Mouse (Mus musculus) embryonic facial prominence, embryonic 10.5 days (tissue): ENCODE data around the gene Spem1. TPM values are rescaled to one million over a fixed set of nuclear protein-coding genes. Genes with fewer than 3 reads are reported as not detected.

ENCODE experiments used
- DNase-seq: peaks from one replicate; pipeline ENCODE4 v3.0.0-alpha.2; 2017; ENCODE audit warnings: low spot score
- H3K27ac ChIP-seq: fragments of 300-500 bp; sonication (generic); replicated peaks from 2 replicates; pipeline ENCODE4 v1.5.1; 2016; ENCODE audit warnings: mild to moderate bottlenecking
- H3K27me3 ChIP-seq: fragments of 300-500 bp; sonication (generic); replicated peaks from 2 replicates; pipeline ENCODE4 v1.6.1; 2016; ENCODE audit warnings: low read depth, mild to moderate bottlenecking; ENCODE audit not compliant: poor library complexity, severe bottlenecking
- H3K36me3 ChIP-seq: fragments of 300-500 bp; sonication (generic); replicated peaks from 2 replicates; pipeline ENCODE4 v1.6.1; 2016; ENCODE audit warnings: mild to moderate bottlenecking, moderate library complexity
- H3K4me1 ChIP-seq: fragments of 300-500 bp; sonication (generic); 2 replicates; pipeline ENCODE4 v1.6.1; 2016
- H3K4me3 ChIP-seq: fragments of 300-500 bp; sonication (generic); 2 replicates; pipeline ENCODE4 v1.5.1; 2016; ENCODE audit warnings: mild to moderate bottlenecking, moderate library complexity
- H3K9me3 ChIP-seq: fragments of 300-500 bp; sonication (generic); 2 replicates; pipeline ENCODE4 v1.6.1; 2016; ENCODE audit warnings: mild to moderate bottlenecking
- WGBS: fragments of 180-500 bp; shearing (Covaris S2); methylation state at CpG from one replicate; pipeline ENCODE4 v1.1.7; 2016; 5-methylcytosine and 5-hydroxymethylcytosine counted together
- polyA plus RNA-seq: library from polyadenylated mRNA; unstranded; fragments of >200 nt; fragmentation: Nextera tagmentation; extraction: Ambion mirVana; gene quantifications from 2 replicates; pipeline ENCODE4 v1.2.1, GENCODE M21; 2016

Gene Spem1
- polyA plus RNA-seq, 1 experiment from 2014 or later: 0.14 TPM

DNA sequence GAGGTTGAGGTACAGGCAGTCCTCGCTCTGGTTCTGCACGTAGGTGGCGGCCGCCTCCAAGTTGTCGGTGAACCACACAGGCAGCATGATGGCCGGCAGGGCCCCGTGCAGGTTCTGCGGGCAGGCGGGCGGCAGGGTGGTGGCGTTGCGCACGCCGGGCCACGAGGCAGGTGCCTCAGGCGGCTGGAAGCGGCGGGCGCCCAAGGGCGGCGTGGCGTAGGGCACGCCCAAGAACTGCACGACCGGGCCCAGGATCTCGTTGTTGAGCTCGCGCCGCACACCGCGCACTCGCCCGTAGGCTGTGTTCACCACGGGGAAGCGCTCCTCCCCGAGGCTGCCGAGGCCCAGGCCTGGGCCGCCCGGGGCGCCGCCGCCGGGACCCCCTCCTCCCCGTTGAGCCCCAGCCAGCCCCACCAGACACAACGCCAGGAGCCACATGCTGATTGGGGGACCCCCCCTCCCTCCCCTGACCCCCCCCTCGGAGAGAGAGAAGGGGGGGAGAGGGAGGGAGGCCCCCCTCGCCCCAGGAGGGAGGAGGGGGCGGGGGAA lies 12.1 kb upstream of the Spem1 start:
- WGBS: 8% methylated on average over 48 of the region's 48 CpGs
- H3K27me3 ChIP-seq: peaks cover 49% of the 10 kb centered on the region
- peak; percentile 66 for DNase-seq
- H3K4me3 ChIP-seq: peak overlapping the region; percentile 88
- peaks cover 42% of the 10 kb centered on the region for H3K36me3 ChIP-seq
- H3K9me3 ChIP-seq: no peaks in the 10 kb centered on the region
- H3K4me1 ChIP-seq: peaks cover 64% of the 10 kb centered on the region
- H3K27ac ChIP-seq: peak overlapping the region; percentile 79

DNA sequence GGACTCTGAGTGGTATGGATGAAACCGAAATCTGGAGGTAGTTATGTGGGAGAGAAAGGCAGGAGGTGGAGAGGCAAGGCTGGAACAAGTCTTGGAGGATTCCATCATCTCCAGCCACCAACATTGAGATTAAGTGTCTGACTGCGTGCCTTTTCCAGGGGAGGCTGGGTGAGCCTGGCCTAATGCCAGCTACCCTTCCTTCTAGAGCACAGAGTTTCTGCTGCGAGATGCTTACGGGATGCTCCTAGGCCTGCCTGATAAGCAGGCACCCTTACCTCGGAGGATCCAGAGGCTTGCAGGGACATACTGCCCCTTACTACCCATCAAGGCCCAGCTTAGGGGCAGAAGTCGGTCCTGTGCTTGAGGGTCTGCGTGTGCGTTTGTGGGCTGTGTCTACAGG lies 11.6 kb upstream of the Spem1 start:
- H3K27ac ChIP-seq: peak overlapping the region; percentile 79
- no peak for DNase-seq
- WGBS: 58% methylated on average over 8 of the region's 8 CpGs
- H3K27me3 ChIP-seq: peaks cover 49% of the 10 kb centered on the region
- H3K36me3 ChIP-seq: peaks cover 47% of the 10 kb centered on the region
- H3K9me3 ChIP-seq: no peaks in the 10 kb centered on the region
- peak overlapping the region; percentile 88 for H3K4me3 ChIP-seq
- peaks cover 64% of the 10 kb centered on the region for H3K4me1 ChIP-seq

DNA sequence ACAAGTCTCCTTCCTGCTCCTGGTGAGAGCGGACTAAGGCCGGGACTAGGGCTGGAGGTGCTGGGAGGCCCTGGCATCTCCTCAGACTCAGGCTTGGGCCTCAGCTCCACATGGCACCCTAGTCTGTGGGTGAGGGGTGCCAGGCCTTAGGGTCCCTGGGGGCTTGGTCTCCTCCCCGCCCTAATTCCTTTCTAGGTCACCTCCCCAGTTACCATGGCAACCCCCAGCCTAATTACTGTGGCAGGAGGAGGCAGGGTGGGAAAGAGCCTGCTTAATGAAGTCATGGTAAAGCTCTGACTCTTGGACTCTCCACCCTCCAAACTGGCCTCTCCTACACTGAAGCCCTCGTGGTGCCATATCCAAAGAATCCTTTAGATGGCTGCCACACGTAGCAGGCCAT lies 6.9 kb upstream of the Spem1 start:
- H3K4me1 ChIP-seq: peaks cover 26% of the 10 kb centered on the region
- peaks cover 17% of the 10 kb centered on the region for H3K27me3 ChIP-seq
- H3K27ac ChIP-seq: 0 out of 2 replicates have a peak overlapping the region, but pooled peaks have one; percentile 5
- H3K4me3 ChIP-seq: no peak overlapping the region
- peaks cover 7% of the 10 kb centered on the region; the same call in 1 of the 2 replicates for H3K9me3 ChIP-seq
- DNase-seq: no peak
- 72% methylated on average over 5 of the region's 5 CpGs for WGBS
- peaks cover 92% of the 10 kb centered on the region for H3K36me3 ChIP-seq

DNA sequence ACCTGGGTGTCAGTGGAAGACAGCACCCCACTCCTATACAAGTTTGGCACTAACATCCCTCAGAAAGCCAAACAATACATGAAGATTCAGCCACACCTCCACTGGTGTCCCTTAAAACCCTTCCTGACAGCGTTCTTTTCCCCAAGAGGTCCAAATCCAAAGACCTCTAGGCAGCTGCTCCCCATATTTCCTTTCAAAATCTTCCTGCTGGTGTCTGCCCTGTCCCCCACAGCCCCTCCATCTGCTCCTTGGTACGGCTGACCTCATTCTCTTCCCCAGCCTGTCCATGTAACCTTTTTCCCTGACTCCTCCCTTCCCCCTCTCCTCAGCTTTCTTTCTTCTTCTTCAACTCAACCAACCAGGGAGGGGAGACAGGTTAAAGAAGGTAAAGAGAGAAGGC lies 1.5 kb upstream of the Spem1 start:
- Histone ChIP-seq H3K36me3 (peaks cover 46% of the 10 kb centered on the region), H3K4me3 (no peak overlapping the region), H3K9me3 (peaks cover 7% of the 10 kb centered on the region; the same call in 1 of the 2 replicates), H3K27ac (no peak overlapping the region), H3K4me1 (peaks cover 9% of the 10 kb centered on the region; the same call in 1 of the 2 replicates), H3K27me3 (no peaks in the 10 kb centered on the region)
- WGBS: 75% methylated on average over 2 of the region's 2 CpGs
- DNase-seq: no peak

DNA sequence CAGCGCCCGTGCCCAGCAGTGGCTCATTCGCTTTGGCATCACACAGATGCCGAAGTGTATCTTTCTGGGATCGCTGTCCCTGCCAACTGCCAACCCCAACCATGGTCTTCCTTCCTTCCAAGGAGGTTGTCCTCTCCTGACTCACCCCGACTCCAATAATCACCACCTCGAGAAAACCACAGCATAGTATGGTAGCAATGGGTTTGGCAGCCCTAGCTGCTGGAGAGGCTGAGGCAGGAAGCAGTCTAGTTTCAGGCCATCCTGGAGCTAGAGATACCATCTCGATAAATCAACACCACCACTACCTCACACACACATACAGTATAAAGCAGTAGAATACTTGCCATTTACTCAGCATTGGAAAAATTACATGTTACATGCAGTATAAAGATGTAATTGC lies 3.1 kb downstream of the Spem1 start:
- Histone ChIP-seq H3K4me3 (no peak overlapping the region), H3K36me3 (peaks cover under 1% of the 10 kb centered on the region), H3K27me3 (no peaks in the 10 kb centered on the region; the same call in 1 of the 2 replicates), H3K27ac (no peak overlapping the region), H3K9me3 (peaks cover 15% of the 10 kb centered on the region; the same call in 1 of the 2 replicates), H3K4me1 (peaks cover 4% of the 10 kb centered on the region; the same call in 1 of the 2 replicates)
- WGBS: 91% methylated on average over 8 of the region's 8 CpGs
- DNase-seq: no peak

DNA sequence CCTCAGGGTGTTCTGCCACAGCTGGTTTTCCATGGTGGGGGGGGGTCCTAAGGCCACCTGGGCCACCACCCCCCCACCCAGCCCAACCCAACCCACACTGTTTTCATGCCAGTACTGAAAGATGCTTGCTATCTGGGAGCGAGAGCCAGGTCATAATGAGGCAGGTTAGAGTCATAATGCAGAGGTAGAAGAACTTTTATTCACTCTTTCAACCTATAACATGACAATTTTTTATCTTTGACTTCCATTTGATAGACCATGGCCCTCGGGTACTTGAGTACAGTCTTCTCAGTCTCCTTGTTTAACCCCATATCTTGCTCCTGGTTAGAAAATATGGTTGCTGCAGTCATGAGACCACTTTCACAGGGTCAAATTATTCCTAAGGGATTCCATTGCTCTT lies 3.6 kb downstream of the Spem1 start, which contains the start of gene Spem2:
Spem2 (minus strand) TSS at position 101 of the 400 bp plus-strand sequence.
- H3K36me3 ChIP-seq: no peaks in the 10 kb centered on the region
- no peak within 1 kb of the TSS for H3K27ac ChIP-seq
- H3K27me3 ChIP-seq: no peaks in the 10 kb centered on the region; the same call in 1 of the 2 replicates
- H3K9me3 ChIP-seq: peaks cover 15% of the 10 kb centered on the region; the same call in 1 of the 2 replicates
- H3K4me1 ChIP-seq: no peaks in the 10 kb centered on the region
- DNase-seq: no peak
- H3K4me3 ChIP-seq: no peak within 1 kb of the TSS
- WGBS: 80% methylated on average over 2 of the region's 2 CpGs

DNA sequence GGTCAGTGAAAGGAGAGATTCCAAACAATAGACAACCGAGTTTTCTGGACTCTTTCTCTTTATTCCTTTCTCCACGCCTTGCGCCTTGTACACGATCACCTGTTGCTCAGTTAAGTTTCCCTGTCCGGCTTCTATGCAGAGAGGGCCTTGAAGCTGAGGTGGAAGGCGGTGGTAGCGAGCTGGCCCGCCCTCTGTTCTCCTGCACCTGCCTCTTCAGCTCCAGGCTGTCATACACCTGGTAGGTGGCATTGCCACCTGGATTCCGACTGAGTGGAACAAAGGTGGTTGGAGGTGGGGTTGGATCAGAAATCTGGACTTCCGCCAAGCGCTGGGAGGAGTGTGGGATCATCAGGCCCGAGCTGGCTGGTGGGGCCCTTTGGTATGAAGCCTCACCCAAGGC lies 5.5 kb downstream of the Spem1 start:
- Histone ChIP-seq H3K27me3 (no peaks in the 10 kb centered on the region; the same call in 1 of the 2 replicates), H3K4me3 (no peak overlapping the region), H3K36me3 (no peaks in the 10 kb centered on the region), H3K27ac (no peak overlapping the region), H3K4me1 (no peaks in the 10 kb centered on the region), H3K9me3 (peaks cover 15% of the 10 kb centered on the region; the same call in 1 of the 2 replicates)
- DNase-seq: no peak
- WGBS: 92% methylated on average over 12 of the region's 12 CpGs

DNA sequence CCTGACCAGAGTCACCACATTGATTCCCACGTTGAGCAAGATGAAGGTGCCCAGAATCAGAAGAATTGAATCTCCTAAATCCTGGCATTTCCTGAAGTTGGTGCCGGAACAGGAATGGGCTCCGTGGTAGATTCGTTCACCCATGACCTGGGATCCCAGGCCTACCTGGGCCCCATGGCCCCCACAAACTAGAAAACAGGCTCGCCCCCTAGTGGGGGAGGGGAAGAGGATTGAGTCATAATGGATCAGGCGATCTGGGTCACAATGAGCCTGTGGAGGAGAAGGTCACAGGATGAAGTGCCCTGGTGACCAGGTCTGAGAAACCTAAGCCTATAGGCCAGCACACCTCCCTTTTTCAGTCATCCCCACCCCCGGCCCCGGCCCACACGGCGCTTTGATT lies 6.8 kb downstream of the Spem1 start, which contains the start of gene Gm39566:
Gm39566 (minus strand) TSS at position 144 of the 400 bp plus-strand sequence.
- DNase-seq: no peak
- no peak within 1 kb of the TSS for H3K27ac ChIP-seq
- H3K9me3 ChIP-seq: peaks cover 15% of the 10 kb centered on the region; the same call in 1 of the 2 replicates
- H3K4me3 ChIP-seq: no peak within 1 kb of the TSS
- H3K4me1 ChIP-seq: no peaks in the 10 kb centered on the region
- no peaks in the 10 kb centered on the region; the same call in 1 of the 2 replicates for H3K27me3 ChIP-seq
- 62% methylated on average over 10 of the region's 10 CpGs for WGBS
- H3K36me3 ChIP-seq: no peaks in the 10 kb centered on the region

DNA sequence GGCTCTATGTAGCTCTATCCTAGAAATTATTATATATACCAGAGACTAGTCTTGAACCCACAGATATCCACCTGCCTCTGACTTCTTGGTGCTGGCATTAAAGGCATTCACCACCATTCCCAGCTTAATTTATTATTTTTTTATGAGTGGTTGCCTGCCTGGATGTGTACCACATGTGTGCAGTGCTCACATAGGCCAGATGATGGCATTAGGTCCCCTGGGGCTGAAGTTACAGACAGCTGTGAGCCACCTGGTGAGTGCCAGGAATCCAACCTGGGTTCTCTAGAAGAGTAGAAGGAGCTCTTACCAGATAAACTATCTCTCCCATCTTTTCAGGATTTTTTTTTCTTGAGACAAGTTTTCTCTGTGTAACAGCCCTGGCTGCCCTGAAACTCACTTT lies 11.7 kb downstream of the Spem1 start:
- no peaks in the 10 kb centered on the region for H3K4me1 ChIP-seq
- H3K27me3 ChIP-seq: peaks cover 22% of the 10 kb centered on the region
- H3K36me3 ChIP-seq: no peaks in the 10 kb centered on the region
- no peaks in the 10 kb centered on the region; the same call in 1 of the 2 replicates for H3K9me3 ChIP-seq
- H3K27ac ChIP-seq: no peak overlapping the region
- no peak for DNase-seq
- no peak overlapping the region for H3K4me3 ChIP-seq

DNA sequence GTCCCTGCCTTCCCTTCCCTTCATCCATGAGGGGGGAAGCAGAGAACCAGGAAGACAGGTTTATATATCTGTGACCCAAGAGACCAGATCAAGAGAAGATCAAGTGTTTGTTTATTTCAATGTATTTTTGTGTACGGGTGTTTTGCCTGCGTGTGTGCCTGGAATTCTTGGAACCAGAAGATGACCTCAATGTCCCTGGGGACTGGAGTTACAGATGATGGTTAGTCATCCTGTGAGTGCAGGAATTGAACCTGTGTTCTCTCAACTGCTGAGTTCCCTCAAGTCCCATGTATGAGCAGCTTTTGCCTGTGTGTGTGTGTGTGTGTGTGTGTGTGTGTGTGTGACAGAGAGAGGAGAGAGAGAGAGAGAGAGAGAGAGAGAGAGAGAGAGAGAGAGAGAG lies 14.3 kb downstream of the Spem1 start:
- H3K9me3 ChIP-seq: no peaks in the 10 kb centered on the region; the same call in 1 of the 2 replicates
- DNase-seq: no peak
- H3K27ac ChIP-seq: no peak overlapping the region
- 84% methylated on average over 2 of the region's 2 CpGs for WGBS
- peaks cover 49% of the 10 kb centered on the region for H3K27me3 ChIP-seq
- H3K4me3 ChIP-seq: no peak overlapping the region
- peaks cover 25% of the 10 kb centered on the region for H3K4me1 ChIP-seq
- no peaks in the 10 kb centered on the region for H3K36me3 ChIP-seq

DNA sequence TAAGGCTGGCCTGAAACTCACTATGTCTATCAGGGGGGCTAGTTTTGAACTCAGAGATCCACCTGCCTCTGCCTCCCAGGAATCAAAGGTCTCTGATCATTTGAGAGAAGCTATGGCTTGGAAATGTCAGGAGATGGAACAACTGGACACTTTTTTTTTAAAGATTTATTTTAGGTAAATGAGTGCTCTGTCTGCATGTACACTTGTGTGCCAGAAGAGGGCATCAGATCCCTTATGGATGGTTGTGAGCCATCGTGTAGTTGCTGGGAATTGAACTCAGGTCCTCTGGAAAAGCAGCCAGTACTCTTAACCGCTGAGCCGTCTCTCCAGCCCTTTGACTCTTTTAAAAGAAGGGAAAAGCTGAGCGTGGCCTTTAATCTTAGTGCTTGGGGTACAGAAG lies 15.6 kb downstream of the Spem1 start:
- Histone ChIP-seq H3K27ac (no peak overlapping the region), H3K36me3 (no peaks in the 10 kb centered on the region), H3K4me3 (no peak overlapping the region), H3K9me3 (no peaks in the 10 kb centered on the region; the same call in 1 of the 2 replicates), H3K27me3 (peaks cover 61% of the 10 kb centered on the region), H3K4me1 (peaks cover 38% of the 10 kb centered on the region)
- DNase-seq: no peak
- WGBS: 81% methylated on average over 4 of the region's 4 CpGs

DNA sequence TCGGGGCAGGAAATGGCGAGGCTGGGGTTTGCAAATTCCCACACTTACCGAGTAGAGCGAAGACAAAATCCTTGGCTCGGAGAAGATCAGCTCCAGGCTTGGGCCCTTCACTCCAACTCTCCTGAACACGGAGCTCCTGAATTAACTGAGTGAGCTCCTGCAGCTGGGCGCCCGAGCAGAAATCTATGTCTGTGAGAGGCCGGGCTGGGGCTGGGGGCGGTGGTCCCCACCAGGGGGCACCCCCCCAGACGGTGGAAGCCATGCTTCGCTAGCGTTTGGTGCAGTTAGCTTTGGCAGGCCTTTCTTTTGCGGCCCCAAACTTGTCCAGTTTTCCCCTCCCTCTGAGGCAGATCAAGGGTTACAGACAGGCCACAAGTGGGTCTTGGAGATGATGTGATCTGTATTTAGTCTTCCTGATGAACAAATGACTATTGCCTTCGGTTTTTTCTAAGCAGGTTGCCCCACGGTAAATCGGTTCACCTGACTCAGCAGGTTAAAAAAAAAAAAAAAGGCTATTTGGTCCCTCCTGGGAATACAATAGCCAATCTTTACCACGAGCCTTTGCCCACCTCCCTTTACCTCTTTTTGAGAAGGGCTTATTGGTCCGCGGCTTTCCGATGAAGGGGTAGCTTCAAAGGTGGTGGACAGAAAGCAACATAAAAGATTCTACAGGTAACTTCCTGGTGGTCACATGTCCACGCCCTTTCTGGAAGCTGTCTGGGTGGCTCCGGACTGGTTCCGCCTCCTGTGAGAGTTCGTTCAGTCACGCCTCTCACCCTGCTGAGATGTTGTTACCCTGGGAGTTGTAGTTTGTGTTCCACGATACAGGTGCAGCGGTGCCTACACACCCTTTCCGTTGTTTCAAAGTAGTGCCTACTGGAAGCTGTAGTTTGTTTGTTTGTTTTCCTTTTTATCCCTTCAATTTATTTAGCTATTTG lies 16.7 kb downstream of the Spem1 start, which contains the start of gene Tmem102:
Tmem102 (minus strand) TSS at position 653 of the 938 bp plus-strand sequence.
- 4% methylated on average over 29 of the region's 29 CpGs for WGBS
- H3K4me1 ChIP-seq: peaks cover 49% of the 10 kb centered on the region
- H3K36me3 ChIP-seq: no peaks in the 10 kb centered on the region
- DNase-seq: peak; percentile 37
- H3K9me3 ChIP-seq: no peaks in the 10 kb centered on the region; the same call in 1 of the 2 replicates
- H3K27me3 ChIP-seq: peaks cover 73% of the 10 kb centered on the region
- H3K27ac ChIP-seq: no peak within 1 kb of the TSS
- H3K4me3 ChIP-seq: peak within 1 kb of the TSS; percentile 67
